Mouse (Mus musculus) megakaryocyte, adult 5-6 weeks (primary cell): ENCODE measurements at regions not wholly inside any gene's neighbourhood (a gene's known extent, or its start where the extent isn't known, plus 50 kb on each side); places are given as distances from the start of the nearest gene placed in this dataset.
A peak's percentile ranks its signal among the peaks of the same experiment; 100 is the strongest.

Source experiments
- ATAC-seq: 2 replicates; pipeline ENCODE4 v1.8.0; 2016; ENCODE audit warnings: mild to moderate bottlenecking, inconsistent platforms; ENCODE audit not compliant: poor library complexity, severe bottlenecking

GRCm38 (mm10) chr14:17347286-17347685, 312.8 kb upstream of the Thrb start:
- no peak for ATAC-seq

DNA sequence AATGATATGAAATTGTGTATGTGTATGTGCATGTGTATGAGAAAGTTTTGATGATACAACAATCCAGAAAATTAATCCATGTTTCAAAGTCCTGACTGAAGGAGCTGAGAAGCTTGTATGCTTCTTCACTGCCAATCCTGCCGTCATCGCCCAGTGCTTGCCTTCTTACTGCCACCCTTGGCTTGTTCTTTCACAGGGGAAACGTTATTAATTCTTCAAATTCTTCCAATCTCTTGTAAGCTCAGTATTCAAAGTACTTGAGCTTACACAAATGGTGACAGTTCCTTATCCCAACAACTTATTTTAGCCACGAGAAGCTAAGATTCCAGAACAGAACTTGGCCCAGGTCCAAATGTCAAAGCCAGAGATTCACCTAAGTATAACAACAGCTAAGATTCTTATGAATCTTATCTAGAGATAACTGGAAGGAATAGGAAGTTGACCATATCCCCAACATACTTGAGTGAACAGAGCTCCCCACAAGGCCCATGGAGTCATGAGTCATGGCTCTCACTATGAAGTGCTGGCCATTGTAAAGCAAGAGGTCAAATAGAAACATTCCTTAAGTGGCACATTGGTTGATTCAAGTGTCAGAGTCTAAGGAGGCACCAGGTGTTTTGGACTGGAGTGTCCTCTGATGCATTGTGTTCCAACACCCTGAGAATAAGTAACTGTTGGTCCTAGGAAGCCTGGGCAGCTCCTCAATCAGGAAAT, 307.6 kb upstream of the Thrb start:
- no peak for ATAC-seq

GRCm38 (mm10) chr14:17361910-17362309, 298.2 kb upstream of the Thrb start:
- no peak for ATAC-seq

GRCm38 (mm10) chr14:17402751-17403479, 257.1 kb upstream of the Thrb start:
- peak; percentile 85 for ATAC-seq

DNA sequence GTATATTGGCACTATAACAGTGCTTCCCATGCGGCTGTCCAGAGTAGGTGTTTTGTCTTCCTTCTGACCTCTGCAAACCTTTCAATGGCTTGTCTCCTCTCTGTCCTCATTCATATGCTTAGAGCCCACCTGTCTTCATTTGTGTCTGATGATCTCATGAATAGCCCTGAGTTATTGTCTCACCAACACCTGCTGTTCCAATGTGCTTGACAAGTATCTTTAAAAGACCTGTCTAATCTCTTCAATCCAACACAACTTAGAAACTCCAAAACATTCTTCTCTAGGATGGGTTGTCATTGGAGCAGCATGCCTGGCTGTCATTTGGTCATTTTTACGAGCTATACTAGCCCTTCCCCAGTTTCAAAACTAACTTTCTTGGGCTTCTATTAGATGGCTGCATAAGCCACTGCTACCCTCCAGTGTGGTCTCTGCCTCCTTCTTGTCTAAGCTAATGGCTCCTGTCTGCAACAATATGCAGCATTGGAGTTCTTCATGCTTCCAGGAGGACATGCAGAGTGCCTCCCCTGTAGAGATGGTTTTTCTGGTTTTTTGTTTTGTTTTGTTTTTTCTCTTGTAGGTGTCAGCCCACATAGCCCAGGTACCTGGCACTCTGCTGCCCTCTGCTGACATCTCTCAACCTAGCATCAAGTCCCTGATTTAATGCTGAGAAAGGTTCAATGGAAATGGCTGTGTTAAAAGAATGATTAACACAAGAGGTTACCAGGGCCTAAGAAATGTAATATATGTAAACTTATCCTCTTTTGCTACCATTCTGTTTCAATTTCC, 254.3 kb upstream of the Thrb start:
- peak; percentile 61 for ATAC-seq

DNA sequence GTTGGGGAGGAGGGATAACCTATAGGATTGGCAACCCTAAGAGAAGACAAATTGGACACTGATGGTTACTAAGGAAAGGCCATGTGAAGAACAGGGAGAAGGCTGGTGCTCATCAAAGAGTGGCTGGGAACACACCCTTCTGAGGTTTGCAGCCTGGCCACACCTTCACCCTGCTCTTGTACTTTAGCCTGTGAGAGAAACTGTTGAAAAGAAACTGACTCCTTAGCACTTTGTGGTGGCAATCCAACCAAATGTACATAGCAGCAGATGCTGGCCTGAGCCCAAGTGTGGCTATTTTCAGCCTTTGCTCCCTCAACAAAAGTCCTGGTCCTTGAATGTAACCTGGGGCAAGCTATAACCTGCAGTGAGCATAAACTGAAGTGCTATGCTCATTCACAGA, 253.2 kb upstream of the Thrb start:
- no peak for ATAC-seq

GRCm38 (mm10) chr14:17408343-17408742, 251.7 kb upstream of the Thrb start:
- no peak for ATAC-seq

GRCm38 (mm10) chr14:17408813-17409212, 251.2 kb upstream of the Thrb start:
- ATAC-seq = no peak

DNA sequence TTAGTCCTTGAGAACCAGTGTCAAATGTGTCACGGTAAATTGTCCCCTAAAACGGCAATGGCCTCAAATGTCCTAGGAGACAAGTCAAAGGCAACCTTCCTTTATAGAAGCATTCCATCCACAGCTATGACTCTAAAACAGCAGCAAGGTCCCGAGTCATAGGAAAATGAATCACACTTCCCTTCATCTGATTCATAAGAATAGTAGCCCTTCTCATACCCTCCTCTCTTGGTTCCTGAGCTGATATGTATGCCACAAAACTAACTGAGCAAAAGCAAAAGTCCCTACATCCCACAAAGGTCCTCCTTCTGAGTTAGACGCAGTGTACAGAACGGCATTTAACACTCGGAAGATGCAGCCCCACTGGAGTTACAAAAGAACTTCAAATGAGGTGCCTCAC, 250.6 kb upstream of the Thrb start:
- ATAC-seq = no peak

DNA sequence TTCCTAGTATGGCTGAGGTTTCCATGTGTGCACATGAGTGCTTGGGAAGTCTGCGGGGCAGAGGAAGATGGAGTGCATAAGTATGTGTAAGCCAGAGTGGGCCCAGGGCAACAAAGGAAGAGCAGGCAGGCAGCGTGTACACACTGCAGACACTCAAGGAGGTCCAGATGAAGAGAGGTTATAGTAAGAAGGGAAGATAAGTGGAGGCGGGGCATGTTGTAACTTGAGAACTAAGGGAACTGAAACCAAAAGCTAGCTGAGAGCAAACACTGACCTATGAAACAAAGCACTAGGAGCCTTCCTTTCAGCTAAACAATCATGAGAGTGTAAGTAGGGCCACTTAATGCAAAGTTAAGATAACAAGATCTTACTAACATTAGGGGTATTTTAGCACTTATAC, 249.3 kb upstream of the Thrb start:
- ATAC-seq = peak; percentile 60

- no peak for ATAC-seq
Measured at GRCm38 (mm10) chr14:17411299-17411698, 248.8 kb upstream of the Thrb start.

DNA sequence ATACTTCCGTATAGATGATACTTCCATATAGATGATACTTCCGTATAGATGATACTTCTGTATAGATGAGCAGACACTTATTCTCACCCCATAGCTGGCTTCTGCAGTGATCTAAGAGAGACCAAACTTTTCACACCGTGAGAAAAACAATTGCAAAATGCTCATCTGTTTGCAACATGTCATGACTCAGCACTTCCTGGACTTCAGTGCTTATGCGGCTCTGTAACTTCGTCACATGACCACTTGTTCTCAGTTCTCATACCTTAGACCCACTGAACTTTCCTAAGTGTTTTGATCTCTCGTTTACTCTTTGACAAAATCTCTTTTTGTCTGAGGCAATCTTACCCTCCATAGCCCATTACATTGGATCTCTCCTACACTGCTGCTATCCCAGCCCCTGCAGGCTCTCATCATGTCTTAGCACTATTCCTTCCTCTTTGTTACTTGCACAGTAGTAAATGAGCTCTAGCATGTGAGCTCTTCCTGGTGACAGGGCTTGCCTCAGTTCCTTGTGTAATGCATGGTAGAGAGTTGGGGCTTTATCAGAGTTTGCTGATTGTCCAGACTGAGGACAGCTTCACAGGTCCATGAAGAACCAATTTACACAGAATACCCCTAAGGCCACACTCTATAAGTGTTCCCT, 245.7 kb upstream of the Thrb start:
- ATAC-seq = peak; percentile 85

- ATAC-seq = peak; percentile 30; the same call in 1 of the 2 replicates
Measured at GRCm38 (mm10) chr14:17427751-17428150, 232.3 kb upstream of the Thrb start.

- no peak for ATAC-seq
Measured at GRCm38 (mm10) chr14:17429157-17429556, 230.9 kb upstream of the Thrb start.

DNA sequence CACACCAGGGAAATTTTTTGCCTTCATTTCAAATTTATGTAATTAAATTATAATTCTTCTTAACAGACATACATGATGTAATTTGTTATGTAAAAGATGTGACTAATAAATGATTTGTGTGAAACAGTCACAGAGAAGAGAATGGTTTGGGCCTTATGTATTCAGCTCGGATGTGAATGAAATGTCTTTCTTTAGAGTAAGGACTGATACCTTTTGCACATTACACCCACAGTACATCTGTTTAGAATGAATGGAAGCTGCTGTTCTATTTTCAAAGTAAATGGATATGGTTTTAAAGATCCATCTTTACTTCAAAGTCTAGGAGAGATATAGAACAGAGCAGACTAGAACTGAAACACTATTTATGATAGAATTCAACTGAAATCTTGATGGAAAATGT, 226.7 kb upstream of the Thrb start:
- no peak for ATAC-seq

DNA sequence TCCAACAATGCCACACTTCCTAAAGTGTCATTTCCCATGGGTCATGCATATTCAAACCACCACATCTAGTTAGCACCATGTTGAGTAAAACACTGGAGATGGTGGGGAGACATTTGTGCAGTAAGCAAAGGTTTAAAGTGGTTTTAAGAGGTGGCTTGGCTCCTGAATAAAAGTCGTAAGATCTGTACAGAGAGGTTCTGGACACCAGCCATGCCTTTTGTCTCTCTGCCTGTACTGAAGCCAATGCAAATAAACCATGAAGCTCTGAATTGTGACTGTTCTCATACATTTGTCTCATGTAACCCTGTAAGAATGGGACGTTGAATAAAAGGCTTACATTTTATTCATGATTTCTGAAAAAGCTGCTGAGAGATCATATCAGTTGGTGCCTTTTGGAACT, 202.1 kb upstream of the Thrb start:
- ATAC-seq = no peak

DNA sequence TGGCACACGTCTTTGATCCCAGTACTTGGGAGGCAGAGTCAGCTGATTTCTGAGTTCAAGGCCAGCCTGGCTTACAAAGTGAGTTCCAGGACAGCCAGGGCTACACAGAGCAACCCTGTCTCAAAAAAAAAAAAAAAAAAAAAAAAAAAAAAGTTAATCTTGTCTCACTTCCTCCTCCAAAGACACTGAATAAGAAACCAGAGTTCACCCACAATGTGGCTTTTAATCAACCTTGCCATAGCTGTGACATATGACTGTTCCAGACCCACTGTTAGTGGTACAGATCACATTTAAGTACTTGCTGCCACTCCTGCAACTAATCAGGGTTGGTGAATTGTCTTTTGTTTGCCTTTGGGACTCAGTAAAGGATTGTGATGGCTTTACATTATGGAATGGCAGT, 181.1 kb upstream of the Thrb start:
- no peak for ATAC-seq

DNA sequence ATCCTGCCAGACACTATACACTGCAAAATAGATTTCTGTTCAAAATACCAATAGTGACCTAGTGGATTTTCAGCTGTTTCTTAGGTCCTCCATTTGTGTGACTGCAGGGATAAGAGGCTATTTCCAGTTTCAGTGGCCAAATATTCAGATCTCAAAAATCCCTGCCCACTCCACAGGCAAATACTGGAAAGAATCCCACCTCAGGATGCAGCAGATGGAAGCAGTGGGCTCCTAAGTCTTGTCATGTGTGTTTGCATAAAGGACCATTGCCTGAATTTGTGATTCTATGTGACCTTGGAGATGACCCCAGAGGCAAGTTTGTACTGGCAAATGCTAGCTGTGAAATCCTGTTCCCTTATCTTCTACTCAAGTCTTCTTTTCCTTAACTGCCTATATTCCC, 175.2 kb upstream of the Thrb start:
- ATAC-seq = no peak

- ATAC-seq = no peak
Measured at GRCm38 (mm10) chr14:17513756-17514155, 146.3 kb upstream of the Thrb start.

GRCm38 (mm10) chr14:17522696-17523095, 137.4 kb upstream of the Thrb start:
- no peak for ATAC-seq

DNA sequence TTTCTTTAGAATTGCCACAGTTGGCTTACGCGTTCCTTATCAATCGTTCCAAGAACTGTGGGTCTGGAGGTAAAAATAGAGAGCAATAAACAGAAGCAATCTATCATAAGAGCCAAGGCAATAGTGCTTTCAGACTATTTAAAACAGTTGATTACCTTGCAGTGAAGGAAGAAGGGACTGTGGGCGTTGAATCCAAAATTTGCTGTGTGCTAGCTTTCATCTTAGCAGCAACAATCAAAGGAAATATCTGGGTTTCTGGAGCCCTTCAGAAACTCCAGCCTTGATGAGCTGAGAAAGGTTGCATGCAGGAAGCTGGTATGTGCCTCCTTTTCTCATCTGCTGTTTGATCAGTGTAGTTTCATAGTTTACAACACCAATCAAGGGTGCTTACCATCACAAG, 136.1 kb upstream of the Thrb start:
- ATAC-seq = no peak
